Mouse (Mus musculus): ENCODE measurements around the gene F3.

The F3 gene

DNA sequence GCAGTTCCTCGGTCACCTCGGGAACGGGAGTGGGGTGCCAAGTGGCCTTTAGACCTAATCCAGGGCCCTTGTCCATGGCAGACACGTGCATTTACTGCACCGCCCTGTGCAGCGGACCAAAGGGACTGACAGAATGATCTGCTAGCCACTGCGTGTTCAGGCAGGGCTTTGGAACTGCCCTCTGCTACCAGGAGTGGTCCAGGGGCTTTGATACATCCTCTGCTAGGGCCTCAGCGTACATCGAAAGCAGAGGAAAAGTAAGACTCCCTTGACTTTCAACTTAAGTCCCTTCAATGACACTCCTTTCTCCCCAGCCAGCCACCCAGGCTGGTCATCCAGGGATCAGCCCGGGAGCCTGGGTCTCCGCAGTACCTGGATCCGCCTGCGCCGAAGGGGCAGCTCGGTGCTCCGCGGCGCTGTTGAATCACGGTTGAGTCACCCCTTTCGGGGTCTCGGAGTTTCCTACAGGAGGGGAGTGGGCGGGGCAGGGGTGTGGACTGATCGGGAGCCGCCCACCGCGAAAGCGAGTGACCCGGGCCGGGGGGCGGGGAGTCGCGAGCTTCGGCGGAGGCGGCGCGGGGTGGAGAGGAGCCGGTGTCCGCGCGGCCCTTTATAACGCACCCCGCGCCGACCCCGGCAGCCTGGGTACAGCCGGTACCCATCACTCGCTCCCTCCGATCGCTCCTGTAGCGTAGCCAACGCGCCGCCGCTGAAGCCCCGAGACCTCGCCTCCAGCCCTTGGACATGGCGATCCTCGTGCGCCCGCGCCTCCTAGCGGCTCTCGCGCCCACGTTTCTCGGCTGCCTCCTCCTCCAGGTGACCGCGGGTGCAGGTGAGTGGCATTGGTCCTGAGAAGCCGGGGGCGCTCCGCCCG lies at the start of gene F3:
TSS of gene F3 (plus strand) at position 567 of the 874 bp plus-strand sequence.
- no peak for DNase-seq (ENCODE audit: low read depth)

- DNase-seq (ENCODE audit: low read depth): no peak
Measured at GRCm38 (mm10) chr3:121678935-121679334, 44.4 kb upstream of the F3 start.

- no peak for DNase-seq (ENCODE audit: low read depth)
Measured at GRCm38 (mm10) chr3:121679443-121679842, 43.9 kb upstream of the F3 start.

- DNase-seq (ENCODE audit: low read depth): no peak
Measured at GRCm38 (mm10) chr3:121680187-121680586, 43.1 kb upstream of the F3 start.

GRCm38 (mm10) chr3:121682439-121683411 lies 40.6 kb upstream of the F3 start:
- DNase-seq (ENCODE audit: low read depth): no peak

GRCm38 (mm10) chr3:121684552-121684951 lies 38.8 kb upstream of the F3 start:
- no peak for DNase-seq (ENCODE audit: low read depth)

- no peak for DNase-seq (ENCODE audit: low read depth)
Measured at GRCm38 (mm10) chr3:121684963-121685362, 38.4 kb upstream of the F3 start.

DNA sequence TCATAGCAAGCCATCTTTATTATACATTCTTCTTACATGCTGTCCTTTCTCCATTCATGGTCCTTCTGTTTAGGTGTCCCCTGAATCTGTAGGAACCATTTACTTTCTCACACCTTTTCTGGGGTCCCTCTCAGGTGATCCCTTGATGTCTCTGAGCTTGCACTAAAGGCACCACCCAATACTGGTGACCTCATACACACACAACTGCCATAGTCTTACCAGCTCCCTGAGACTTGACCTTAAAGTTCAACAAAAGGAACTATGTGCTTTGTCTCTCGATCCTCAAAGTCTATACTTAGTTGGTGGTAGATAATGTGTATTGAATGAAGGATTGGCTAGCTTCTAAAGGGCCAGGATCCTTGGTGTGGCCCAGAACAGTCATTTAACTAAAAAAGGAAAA lies 37.4 kb upstream of the F3 start:
- no peak for DNase-seq (ENCODE audit: low read depth)

DNA sequence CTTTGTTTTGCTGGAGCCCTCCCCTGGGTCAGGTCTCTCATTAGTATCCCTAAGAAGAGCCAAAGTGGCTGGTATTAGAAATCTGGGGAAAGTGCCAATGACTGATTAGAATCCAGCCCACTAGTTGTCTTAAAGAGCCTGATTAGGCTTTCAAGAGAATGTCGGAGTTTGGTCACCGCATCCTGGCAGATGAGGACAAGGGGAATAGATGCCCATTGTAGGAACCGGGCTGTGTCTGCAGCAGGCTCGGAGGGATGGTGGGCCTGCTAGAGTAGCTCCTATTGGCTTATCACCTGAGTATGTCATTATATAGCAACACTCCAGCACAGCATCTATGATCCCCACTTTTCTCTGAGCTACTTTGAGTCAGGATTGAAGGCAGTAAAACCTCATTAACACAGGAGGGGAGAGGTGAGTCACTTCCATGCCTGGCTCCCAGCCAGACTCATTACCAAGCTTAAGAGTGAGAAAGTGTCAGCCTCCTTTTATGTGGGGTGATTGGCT lies 36.9 kb upstream of the F3 start:
- no peak for DNase-seq (ENCODE audit: low read depth)

DNA sequence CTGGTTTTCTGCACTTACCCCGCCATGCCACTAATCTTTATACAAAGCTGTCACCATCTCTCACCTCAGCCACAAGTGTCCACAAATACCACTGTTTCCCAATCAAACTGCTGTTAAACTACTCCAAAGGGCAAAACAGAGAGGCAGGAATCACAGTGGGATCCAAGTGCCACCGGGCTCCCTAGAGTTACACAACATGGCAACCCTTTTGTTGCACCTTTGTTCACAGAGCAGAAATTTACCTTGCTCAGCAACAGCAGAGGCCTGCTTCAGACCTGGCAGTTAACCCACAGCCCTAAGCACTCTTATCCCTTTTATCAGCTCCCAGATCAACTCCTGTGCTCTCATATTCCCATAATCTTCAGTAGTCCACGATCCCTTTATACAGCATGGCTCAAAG lies 35.6 kb upstream of the F3 start:
- no peak for DNase-seq (ENCODE audit: low read depth)

DNA sequence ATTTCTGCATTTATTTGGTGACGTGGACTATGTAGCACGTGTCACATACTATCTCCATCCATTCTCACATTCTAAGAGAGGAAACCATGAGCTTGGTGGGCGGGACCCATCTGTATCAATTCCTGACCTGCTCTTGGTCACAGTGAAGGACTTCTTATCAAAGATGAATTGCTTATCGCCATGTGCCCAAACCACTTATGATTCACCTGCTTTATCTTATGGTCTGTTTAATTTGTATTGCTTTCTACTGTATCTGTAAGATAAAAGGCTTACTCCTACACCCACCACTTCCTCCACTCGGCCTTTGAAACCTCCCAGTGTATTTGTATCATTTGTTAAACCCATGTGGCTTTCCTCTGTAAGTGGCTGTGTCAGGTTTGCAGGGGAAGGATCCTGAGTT lies 34.3 kb upstream of the F3 start:
- no peak for DNase-seq (ENCODE audit: low read depth)

GRCm38 (mm10) chr3:121689697-121690096 lies 33.6 kb upstream of the F3 start:
- no peak for DNase-seq (ENCODE audit: low read depth)

- DNase-seq (ENCODE audit: low read depth): no peak
Measured at GRCm38 (mm10) chr3:121693001-121693730, 30.2 kb upstream of the F3 start.

DNA sequence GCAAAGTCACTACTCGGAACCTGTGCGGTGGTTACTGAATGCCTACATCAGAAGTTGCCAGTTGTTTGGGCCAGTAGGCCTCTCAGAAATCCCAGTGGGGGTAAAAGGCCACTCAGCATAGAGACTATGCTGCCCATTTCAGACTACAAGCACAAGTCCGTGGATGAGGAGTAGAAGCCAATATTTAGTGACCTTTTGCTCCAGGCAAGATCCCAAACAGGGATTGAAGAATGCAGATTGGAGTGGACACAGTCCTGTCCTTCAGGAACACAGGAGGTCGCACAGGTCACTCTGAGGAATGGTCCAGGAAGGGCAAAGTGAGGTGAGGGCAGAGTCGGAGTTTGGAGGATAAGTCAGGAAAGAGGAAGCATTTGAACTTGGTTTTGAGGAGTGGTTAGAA lies 29.6 kb upstream of the F3 start:
- DNase-seq (ENCODE audit: low read depth): no peak

GRCm38 (mm10) chr3:121697169-121697568 lies 26.2 kb upstream of the F3 start:
- DNase-seq (ENCODE audit: low read depth): peak; percentile 90

- no peak for DNase-seq (ENCODE audit: low read depth)
Measured at GRCm38 (mm10) chr3:121699401-121699800, 23.9 kb upstream of the F3 start.

- no peak for DNase-seq (ENCODE audit: low read depth)
Measured at GRCm38 (mm10) chr3:121699849-121700248, 23.5 kb upstream of the F3 start.

GRCm38 (mm10) chr3:121700364-121700952 lies 22.9 kb upstream of the F3 start:
- DNase-seq (ENCODE audit: low read depth): no peak

DNA sequence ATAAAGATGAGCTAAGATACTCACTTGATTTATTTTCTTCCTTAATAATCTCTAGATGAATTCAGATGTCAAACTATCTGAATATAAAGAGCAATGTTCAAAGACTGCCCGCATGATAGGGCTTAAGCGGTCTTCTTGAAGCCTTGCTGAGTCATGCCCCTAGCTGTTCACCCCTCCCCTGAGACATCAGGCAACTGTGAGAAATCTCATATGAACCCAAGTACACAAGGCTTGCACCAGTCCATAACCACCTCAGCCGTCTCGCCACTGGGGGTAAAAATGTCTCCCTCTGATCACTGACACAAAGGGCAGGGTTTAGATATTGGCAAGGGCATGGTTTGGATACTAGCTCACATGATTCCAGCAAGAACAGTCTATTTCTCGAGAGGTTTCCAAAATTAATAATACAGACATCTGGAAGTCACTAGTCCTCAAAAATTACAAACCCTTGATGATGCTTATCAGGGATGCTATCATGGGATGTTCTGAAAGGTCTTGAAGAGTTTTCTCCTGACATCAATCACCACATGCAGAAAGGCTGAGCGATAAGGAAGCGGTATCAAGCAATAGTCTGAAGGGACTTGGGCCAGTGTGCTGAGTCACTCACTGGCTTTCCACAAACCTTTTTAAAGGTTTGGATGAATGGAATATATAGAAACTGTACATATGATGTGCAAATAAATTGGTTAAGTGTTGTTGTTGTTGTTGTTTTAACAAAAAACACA lies 20.0 kb upstream of the F3 start:
- DNase-seq (ENCODE audit: low read depth): no peak

- DNase-seq (ENCODE audit: low read depth): no peak
Measured at GRCm38 (mm10) chr3:121703880-121704243, 19.5 kb upstream of the F3 start.

- no peak for DNase-seq (ENCODE audit: low read depth)
Measured at GRCm38 (mm10) chr3:121706087-121706486, 17.2 kb upstream of the F3 start.
